Mouse (Mus musculus): ENCODE results near the gene Hemk1. TPM values are rescaled to one million over a fixed set of nuclear protein-coding genes. Genes with fewer than 3 reads are reported as not detected.

Gene Hemk1
- polyA plus RNA-seq, 1 experiment = 9.8 TPM

GRCm38 (mm10) chr9:107281241-107281987 lies 56.7 kb downstream of the Hemk1 start:
- Histone ChIP-seq H3K36me3 (ENCODE audit: control insufficient read depth, insufficient read depth, low read length) (no peaks in the 10 kb centered on the region), H3K27me3 (ENCODE audit: control insufficient read depth, insufficient read depth, low read length) (no peaks in the 10 kb centered on the region), H3K4me3 (ENCODE audit: low read depth, low read length) (no peak overlapping the region), H3K27ac (ENCODE audit: insufficient read depth, low read depth, low read length) (no peak overlapping the region), H3K4me1 (ENCODE audit: control insufficient read depth, insufficient read depth, insufficient read length, low read length) (peaks cover 27% of the 10 kb centered on the region)
- no peak for TF ChIP-seq POLR2A (IDR thresholded peaks at IDR 0.05; ENCODE audit: low read depth, low read length)
- TF ChIP-seq CTCF (IDR thresholded peaks at IDR 0.05; ENCODE audit: extremely low read depth, insufficient read length, insufficient replicate concordance, low read depth, low read length) = no peak
- 93% methylated on average over 5 of the region's 5 CpGs for WGBS

- H3K4me3 ChIP-seq (ENCODE audit: low read depth, low read length) = peak overlapping the region; percentile 50
- H3K27ac ChIP-seq (ENCODE audit: insufficient read depth, low read depth, low read length) = peak overlapping the region; percentile 79
- peak; percentile 35; the same call in 1 of the 2 replicates for TF ChIP-seq POLR2A (IDR thresholded peaks at IDR 0.05; ENCODE audit: low read depth, low read length)
- TF ChIP-seq CTCF (IDR thresholded peaks at IDR 0.05; ENCODE audit: extremely low read depth, insufficient read length, insufficient replicate concordance, low read depth, low read length) = no peak
- peaks cover 27% of the 10 kb centered on the region for H3K4me1 ChIP-seq (ENCODE audit: control insufficient read depth, insufficient read depth, insufficient read length, low read length)
- peaks cover under 1% of the 10 kb centered on the region; the same call in 1 of the 2 replicates for H3K36me3 ChIP-seq (ENCODE audit: control insufficient read depth, insufficient read depth, low read length)
- WGBS = 28% methylated on average over 13 of the region's 13 CpGs
- no peaks in the 10 kb centered on the region for H3K27me3 ChIP-seq (ENCODE audit: control insufficient read depth, insufficient read depth, low read length)
Observed at GRCm38 (mm10) chr9:107280322-107281027, 57.7 kb downstream of the Hemk1 start.

GRCm38 (mm10) chr9:107279378-107280321 lies 58.5 kb downstream of the Hemk1 start:
- TF ChIP-seq CTCF (IDR thresholded peaks at IDR 0.05; ENCODE audit: extremely low read depth, insufficient read length, insufficient replicate concordance, low read depth, low read length) = no peak
- no peak for TF ChIP-seq POLR2A (IDR thresholded peaks at IDR 0.05; ENCODE audit: low read depth, low read length)
- Histone ChIP-seq H3K27ac (ENCODE audit: insufficient read depth, low read depth, low read length) (peak overlapping the region; percentile 79), H3K4me1 (ENCODE audit: control insufficient read depth, insufficient read depth, insufficient read length, low read length) (peaks cover 23% of the 10 kb centered on the region), H3K4me3 (ENCODE audit: low read depth, low read length) (peak overlapping the region; percentile 50), H3K27me3 (ENCODE audit: control insufficient read depth, insufficient read depth, low read length) (no peaks in the 10 kb centered on the region), H3K36me3 (ENCODE audit: control insufficient read depth, insufficient read depth, low read length) (peaks cover 2% of the 10 kb centered on the region; the same call in 1 of the 2 replicates)
- 9% methylated on average over 16 of the region's 16 CpGs for WGBS

- peaks cover 2% of the 10 kb centered on the region; the same call in 1 of the 2 replicates for H3K36me3 ChIP-seq (ENCODE audit: control insufficient read depth, insufficient read depth, low read length)
- 33% methylated on average over 8 of the region's 8 CpGs for WGBS
- no peaks in the 10 kb centered on the region for H3K27me3 ChIP-seq (ENCODE audit: control insufficient read depth, insufficient read depth, low read length)
- TF ChIP-seq POLR2A (IDR thresholded peaks at IDR 0.05; ENCODE audit: low read depth, low read length) (no peak), CTCF (IDR thresholded peaks at IDR 0.05; ENCODE audit: extremely low read depth, insufficient read length, insufficient replicate concordance, low read depth, low read length) (no peak)
- peaks cover 23% of the 10 kb centered on the region for H3K4me1 ChIP-seq (ENCODE audit: control insufficient read depth, insufficient read depth, insufficient read length, low read length)
- H3K27ac ChIP-seq (ENCODE audit: insufficient read depth, low read depth, low read length) = peak overlapping the region; percentile 79; the same call in 1 of the 2 replicates
- no peak overlapping the region for H3K4me3 ChIP-seq (ENCODE audit: low read depth, low read length)
Observed at GRCm38 (mm10) chr9:107278527-107279377, 59.4 kb downstream of the Hemk1 start.

- Histone ChIP-seq H3K36me3 (ENCODE audit: control insufficient read depth, insufficient read depth, low read length) (peaks cover 2% of the 10 kb centered on the region; the same call in 1 of the 2 replicates), H3K4me3 (ENCODE audit: low read depth, low read length) (no peak overlapping the region), H3K27me3 (ENCODE audit: control insufficient read depth, insufficient read depth, low read length) (no peaks in the 10 kb centered on the region), H3K4me1 (ENCODE audit: control insufficient read depth, insufficient read depth, insufficient read length, low read length) (peaks cover 27% of the 10 kb centered on the region), H3K27ac (ENCODE audit: insufficient read depth, low read depth, low read length) (no peak overlapping the region)
- TF ChIP-seq CTCF (IDR thresholded peaks at IDR 0.05; ENCODE audit: extremely low read depth, insufficient read length, insufficient replicate concordance, low read depth, low read length) = no peak
- no peak for TF ChIP-seq POLR2A (IDR thresholded peaks at IDR 0.05; ENCODE audit: low read depth, low read length)
- 81% methylated on average over 4 of the region's 4 CpGs for WGBS
Observed at GRCm38 (mm10) chr9:107278126-107278525, 60.0 kb downstream of the Hemk1 start.

- Histone ChIP-seq H3K4me1 (ENCODE audit: control insufficient read depth, insufficient read depth, insufficient read length, low read length) (peaks cover 28% of the 10 kb centered on the region), H3K27ac (ENCODE audit: insufficient read depth, low read depth, low read length) (no peak overlapping the region), H3K27me3 (ENCODE audit: control insufficient read depth, insufficient read depth, low read length) (no peaks in the 10 kb centered on the region), H3K4me3 (ENCODE audit: low read depth, low read length) (no peak overlapping the region), H3K36me3 (ENCODE audit: control insufficient read depth, insufficient read depth, low read length) (peaks cover 2% of the 10 kb centered on the region; the same call in 1 of the 2 replicates)
- 88% methylated on average over 7 of the region's 7 CpGs for WGBS
- TF ChIP-seq CTCF (IDR thresholded peaks at IDR 0.05; ENCODE audit: extremely low read depth, insufficient read length, insufficient replicate concordance, low read depth, low read length) (no peak), POLR2A (IDR thresholded peaks at IDR 0.05; ENCODE audit: low read depth, low read length) (no peak)
Observed at GRCm38 (mm10) chr9:107277603-107278002, 60.5 kb downstream of the Hemk1 start.

Other genes starting within 250 kb of the Hemk1 start
- gene Dock3, start 106.4 kb downstream of the Hemk1 start, polyA plus RNA-seq (2012; rRNA removed) = 0.57 and 3.1 TPM in 2 replicates
- gene Mapkapk3, start 48.5 kb downstream of the Hemk1 start, polyA plus RNA-seq (2012; rRNA removed) = 19.4 and 25.7 TPM in 2 replicates
- 19.1 and 33.6 TPM in 2 replicates for gene Cish, start 42.3 kb downstream of the Hemk1 start, polyA plus RNA-seq (2012; rRNA removed)
- gene 6430571L13Rik, start 2.3 kb upstream of the Hemk1 start, polyA plus RNA-seq (2012; rRNA removed) = 0.10 and 0.25 TPM in 2 replicates
- 2.9 and 5.3 TPM in 2 replicates for gene Cacna2d2, start 61.3 kb upstream of the Hemk1 start, polyA plus RNA-seq (2012; rRNA removed)
- 32.0 and 63.5 TPM in 2 replicates for gene Tmem115, start 195.6 kb upstream of the Hemk1 start, polyA plus RNA-seq (2012; rRNA removed)
- gene Cyb561d2, start 203.8 kb upstream of the Hemk1 start, polyA plus RNA-seq (2012; rRNA removed) = 35.6 and 47.7 TPM in 2 replicates
- 15.6 and 23.3 TPM in 2 replicates for gene Nprl2, start 203.9 kb upstream of the Hemk1 start, polyA plus RNA-seq (2012; rRNA removed)
- gene Zmynd10, start 208.9 kb upstream of the Hemk1 start, polyA plus RNA-seq (2012; rRNA removed) = 0.32 and 0.69 TPM in 2 replicates
- 14.1 and 33.2 TPM in 2 replicates for gene Rassf1, start 213.2 kb upstream of the Hemk1 start, polyA plus RNA-seq (2012; rRNA removed)
- 38.8 and 49.7 TPM in 2 replicates for gene Tusc2, start 224.9 kb upstream of the Hemk1 start, polyA plus RNA-seq (2012; rRNA removed)
- gene Hyal2, start 229.6 kb upstream of the Hemk1 start, polyA plus RNA-seq (2012; rRNA removed) = 119 and 213 TPM in 2 replicates
- gene Hyal1, start 238.6 kb upstream of the Hemk1 start, polyA plus RNA-seq (2012; rRNA removed) = 2.3 and 2.6 TPM in 2 replicates
- 26.3 and 46.3 TPM in 2 replicates for gene Naa80, start 240.5 kb upstream of the Hemk1 start, polyA plus RNA-seq (2012; rRNA removed)
- 0.52 and 0.89 TPM in 2 replicates for gene Hyal3, start 242.5 kb upstream of the Hemk1 start, polyA plus RNA-seq (2012; rRNA removed)
- gene Ifrd2, start 249.3 kb upstream of the Hemk1 start, polyA plus RNA-seq (2012; rRNA removed) = 33.2 and 55.4 TPM in 2 replicates